Mouse (Mus musculus) lung, embryonic 16.5 days (tissue): ENCODE data around the gene Acd. TPM values are rescaled to one million over a fixed set of nuclear protein-coding genes. Genes with fewer than 3 reads are reported as not detected.

Experiments used
- ATAC-seq: fragments of 200-750 bp; cut with Nextera tagmentation; 2 replicates; pipeline ENCODE4 v1.8.0; 2017; ENCODE audit warnings: low read depth, mild to moderate bottlenecking, moderate library complexity
- H3K27ac ChIP-seq: fragments of 300-500 bp; sonication (generic); 2 replicates; pipeline ENCODE4 v1.5.1; 2014; ENCODE audit warnings: mild to moderate bottlenecking, control low read depth, low read length
- H3K27me3 ChIP-seq: fragments of 300-500 bp; sonication (generic); 2 replicates; pipeline ENCODE4 v1.6.1; 2014; ENCODE audit warnings: low read depth, low read length, mixed read lengths; ENCODE audit not compliant: control insufficient read depth, insufficient read depth
- H3K36me3 ChIP-seq: fragments of 300-500 bp; sonication (generic); 2 replicates; pipeline ENCODE4 v1.6.1; 2014; ENCODE audit warnings: low read length; ENCODE audit not compliant: control insufficient read depth, insufficient read depth
- H3K4me1 ChIP-seq: fragments of 300-500 bp; sonication (generic); replicated peaks from 2 replicates; pipeline ENCODE4 v1.6.1; 2014; ENCODE audit warnings: low read length, mixed read lengths; ENCODE audit not compliant: control insufficient read depth, insufficient read depth
- H3K4me2 ChIP-seq: fragments of 300-500 bp; sonication (generic); 2 replicates; pipeline ENCODE4 v1.6.1; 2014; ENCODE audit warnings: low read depth, low read length, control low read depth
- H3K4me3 ChIP-seq: fragments of 300-500 bp; sonication (generic); 2 replicates; pipeline ENCODE4 v1.5.1; 2014; ENCODE audit warnings: mild to moderate bottlenecking, low read length, control low read depth
- H3K9ac ChIP-seq: fragments of 300-500 bp; sonication (generic); 2 replicates; pipeline ENCODE4 v1.6.1; 2014; ENCODE audit warnings: low read length, control low read depth
- H3K9me3 ChIP-seq: fragments of 300-500 bp; sonication (generic); 2 replicates; pipeline ENCODE4 v1.6.1; 2016; ENCODE audit warnings: low read length; ENCODE audit not compliant: control insufficient read depth
- WGBS: fragments of 180-500 bp; shearing (Covaris S2); extraction: QIAGEN DNeasy Blood & Tissue Kit; methylation state at CpG from one replicate; pipeline ENCODE4 v1.1.7; 2014; 5-methylcytosine and 5-hydroxymethylcytosine counted together
- polyA plus RNA-seq: library from polyadenylated mRNA; unstranded; fragments of >200 nt; fragmentation: Nextera tagmentation; extraction: Ambion mirVana; gene quantifications from 2 replicates; pipeline ENCODE4 v1.2.1, GENCODE M21; 2015

The Acd gene
- polyA plus RNA-seq, 1 experiment from 2014 or later = 71.3 TPM

DNA sequence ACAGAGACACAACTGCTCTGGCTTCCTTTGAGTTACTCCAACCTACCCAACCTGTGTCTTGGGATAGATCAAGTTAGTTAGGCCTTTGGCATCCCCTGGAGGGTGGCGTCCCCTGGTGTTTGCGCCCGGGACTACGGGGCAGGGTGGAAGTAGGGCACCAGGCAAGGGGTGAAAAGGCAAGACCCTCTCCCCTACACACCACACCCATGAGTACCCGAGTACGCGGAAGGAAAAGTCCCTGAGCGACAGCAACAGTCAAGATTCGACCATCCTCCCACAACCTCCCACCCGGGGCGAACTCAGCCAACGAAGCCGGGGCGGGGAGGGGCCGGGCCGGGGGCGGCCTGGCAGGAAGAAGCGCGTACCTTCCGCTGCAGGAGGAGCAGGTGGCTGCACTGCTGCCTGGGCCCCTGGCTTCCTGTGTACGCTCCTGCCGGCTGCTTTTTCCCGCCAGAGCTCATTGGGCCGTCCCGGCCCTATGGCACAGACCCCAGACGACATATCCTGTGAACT is 15.1 kb downstream of the Acd start, which contains the start of gene Carmil2:
Gene Carmil2, plus strand, starts transcription at position 479 of the 513 bp plus-strand sequence.
- ATAC-seq = peak; percentile 55
- Histone ChIP-seq H3K4me3 (peak within 1 kb of the TSS; percentile 6; the same call in 1 of the 2 replicates), H3K9me3 (no peaks in the 10 kb centered on the region), H3K27me3 (no peaks in the 10 kb centered on the region), H3K27ac (0 out of 2 replicates have a peak within 1 kb of the TSS, but pooled peaks have one; percentile 3), H3K9ac (peak within 1 kb of the TSS; percentile 29), H3K4me2 (peak within 1 kb of the TSS; percentile 37), H3K36me3 (peaks cover 23% of the 10 kb centered on the region), H3K4me1 (no peaks in the 10 kb centered on the region; the same call in 1 of the 2 replicates)
- 9% methylated on average over 26 of the region's 26 CpGs for WGBS

DNA sequence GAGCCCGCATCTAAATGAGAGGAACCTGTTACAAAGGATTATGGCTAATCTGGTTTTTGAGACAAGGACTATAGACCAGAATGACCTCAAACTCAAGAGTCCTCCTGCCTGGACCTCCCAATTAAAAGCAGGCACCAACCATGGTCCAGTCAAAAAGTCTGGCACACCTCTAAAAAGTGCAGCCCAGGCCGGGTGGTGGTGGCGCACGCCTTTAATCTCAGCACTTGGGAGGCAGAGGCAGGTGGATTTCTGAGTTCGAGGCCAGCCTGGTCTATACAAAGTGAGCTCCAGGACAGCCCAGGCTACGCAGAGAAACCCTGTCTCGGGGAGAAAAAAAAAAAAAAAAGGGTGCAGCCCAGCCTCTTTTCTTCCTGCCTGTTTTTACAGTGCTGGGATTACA is 15.6 kb downstream of the Acd start:
- H3K27ac ChIP-seq = no peak overlapping the region
- ATAC-seq = no peak
- no peak overlapping the region for H3K9ac ChIP-seq
- WGBS = 82% methylated on average over 7 of the region's 7 CpGs
- no peak overlapping the region for H3K4me3 ChIP-seq
- H3K27me3 ChIP-seq = no peaks in the 10 kb centered on the region
- H3K4me2 ChIP-seq = peak overlapping the region; percentile 37; the same call in 1 of the 2 replicates
- H3K9me3 ChIP-seq = no peaks in the 10 kb centered on the region
- H3K4me1 ChIP-seq = no peaks in the 10 kb centered on the region; the same call in 1 of the 2 replicates
- peaks cover 27% of the 10 kb centered on the region for H3K36me3 ChIP-seq

DNA sequence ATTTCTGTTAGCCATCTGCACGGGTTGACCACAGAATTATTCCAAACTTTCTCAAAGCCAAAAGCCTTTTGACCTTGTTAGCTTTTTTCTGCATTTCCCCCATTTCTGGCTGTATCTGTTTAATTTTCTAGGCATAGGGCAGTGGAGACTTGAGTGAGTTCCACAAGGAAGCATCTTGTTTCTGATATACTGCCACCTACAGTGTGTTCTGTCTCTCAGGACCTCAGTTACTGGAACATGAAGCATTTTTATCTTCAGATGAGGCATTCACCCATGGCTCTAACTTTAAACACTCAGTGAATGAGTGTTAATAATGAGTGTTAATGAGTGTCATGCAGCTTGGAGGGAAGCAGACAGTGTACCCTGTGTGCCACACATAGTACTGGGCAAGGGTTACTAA is 23.0 kb downstream of the Acd start:
- WGBS = 76% methylated on average over 1 of the region's 1 CpGs
- H3K27ac ChIP-seq = no peak overlapping the region
- ATAC-seq = no peak

DNA sequence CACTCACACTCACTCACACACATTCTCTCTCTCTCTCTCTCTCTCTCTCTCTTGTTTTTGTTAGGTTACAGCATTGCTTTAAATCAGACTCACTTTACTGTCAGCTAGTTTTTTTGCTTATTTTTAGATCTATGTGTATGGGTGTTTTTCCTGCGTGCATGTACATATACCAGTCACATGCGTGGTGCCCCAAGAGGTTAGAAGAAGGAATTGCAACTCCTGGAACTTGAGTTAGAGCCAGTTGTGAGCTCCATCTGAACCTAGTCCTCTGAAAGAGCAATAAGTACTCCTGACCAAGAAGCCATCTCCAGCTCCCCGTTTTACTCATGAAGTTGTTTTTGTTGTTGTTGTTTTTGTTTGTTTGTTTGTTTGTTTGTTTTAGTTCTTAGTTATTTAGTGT is 39.7 kb downstream of the Acd start:
- H3K4me2 ChIP-seq = no peak overlapping the region
- 62% methylated on average over 3 of the region's 3 CpGs for WGBS
- no peak; the same call in 1 of the 2 replicates for ATAC-seq
- no peaks in the 10 kb centered on the region for H3K9me3 ChIP-seq
- H3K27ac ChIP-seq = no peak overlapping the region
- no peak overlapping the region for H3K9ac ChIP-seq
- H3K4me3 ChIP-seq = no peak overlapping the region
- H3K36me3 ChIP-seq = peaks cover 21% of the 10 kb centered on the region
- no peaks in the 10 kb centered on the region for H3K4me1 ChIP-seq
- no peaks in the 10 kb centered on the region for H3K27me3 ChIP-seq

More for the DNA sequence above, 23.0 kb downstream of the Acd start:
- no peak overlapping the region for H3K4me3 ChIP-seq
- H3K4me2 ChIP-seq = no peak overlapping the region
- H3K9ac ChIP-seq = no peak overlapping the region
- no peaks in the 10 kb centered on the region for H3K9me3 ChIP-seq
- H3K36me3 ChIP-seq = peaks cover 65% of the 10 kb centered on the region
- no peaks in the 10 kb centered on the region for H3K27me3 ChIP-seq
- H3K4me1 ChIP-seq = no peaks in the 10 kb centered on the region

DNA sequence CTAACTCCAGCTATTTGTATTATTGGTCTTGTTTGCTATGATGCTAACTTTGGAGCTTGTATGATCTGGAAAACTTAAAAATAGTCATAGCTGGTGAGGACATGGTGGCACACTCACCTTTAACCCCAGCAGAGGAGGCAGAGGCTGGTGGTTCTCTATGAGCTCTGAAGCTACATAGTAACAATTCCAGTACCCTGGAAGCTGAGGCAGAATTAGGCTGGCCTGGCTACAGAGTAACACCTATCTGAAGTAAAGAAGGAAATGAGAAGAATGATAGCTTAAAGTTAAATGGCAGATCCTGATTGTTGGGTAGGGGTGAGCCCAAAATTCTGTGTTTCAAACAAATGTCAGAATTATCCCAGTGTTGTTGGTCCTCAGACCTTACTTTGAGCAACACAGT is 43.3 kb downstream of the Acd start:
- no peak overlapping the region for H3K4me3 ChIP-seq
- H3K27me3 ChIP-seq = no peaks in the 10 kb centered on the region
- H3K4me2 ChIP-seq = no peak overlapping the region
- peaks cover 7% of the 10 kb centered on the region for H3K36me3 ChIP-seq
- no peaks in the 10 kb centered on the region for H3K9me3 ChIP-seq
- H3K9ac ChIP-seq = no peak overlapping the region
- no peaks in the 10 kb centered on the region for H3K4me1 ChIP-seq
- ATAC-seq = no peak
- H3K27ac ChIP-seq = no peak overlapping the region

DNA sequence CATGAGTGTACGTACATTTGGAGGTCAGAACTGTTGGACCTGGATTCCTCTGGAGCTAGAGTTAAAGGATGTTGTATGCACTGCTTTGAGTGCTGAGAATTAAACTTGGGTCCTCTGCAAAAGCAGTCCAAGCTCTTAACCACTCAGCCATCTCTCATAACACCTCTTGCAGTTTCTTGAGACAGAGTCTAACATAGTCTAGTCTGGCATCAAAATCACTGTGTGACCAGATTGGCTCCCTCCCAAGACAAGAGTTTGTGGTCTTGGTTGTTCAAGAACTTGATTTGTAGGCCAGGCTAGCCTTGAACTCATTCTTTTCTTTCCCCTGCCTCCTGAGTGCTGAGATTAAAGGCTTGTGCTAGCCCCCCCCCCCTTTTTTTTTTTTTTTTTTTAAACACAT is 52.0 kb downstream of the Acd start:
- Histone ChIP-seq H3K9ac (no peak overlapping the region), H3K36me3 (peaks cover 20% of the 10 kb centered on the region), H3K9me3 (no peaks in the 10 kb centered on the region), H3K27me3 (no peaks in the 10 kb centered on the region), H3K4me2 (no peak overlapping the region), H3K27ac (no peak overlapping the region), H3K4me3 (no peak overlapping the region), H3K4me1 (no peaks in the 10 kb centered on the region)
- 92% methylated on average over 1 of the region's 1 CpGs for WGBS
- ATAC-seq = no peak

Other genes with a start within 250 kb of the Acd start
- 83.3 and 110 TPM in 2 replicates for gene Tppp3, start 229.6 kb downstream of the Acd start, polyA plus RNA-seq
- 48.3 and 48.4 TPM in 2 replicates for gene Zdhhc1, start 204.2 kb downstream of the Acd start, polyA plus RNA-seq
- 1.6 and 2.2 TPM in 2 replicates for gene Hsd11b2, start 182.3 kb downstream of the Acd start, polyA plus RNA-seq
- 87.3 and 93.0 TPM in 2 replicates for gene Atp6v0d1, start 135.1 kb downstream of the Acd start, polyA plus RNA-seq
- gene Ripor1, start 95.8 kb downstream of the Acd start, polyA plus RNA-seq = 33.1 and 36.8 TPM in 2 replicates
- gene Ctcf, start 64.5 kb downstream of the Acd start, polyA plus RNA-seq = 112 and 116 TPM in 2 replicates
- gene Agrp, start 63.7 kb downstream of the Acd start, polyA plus RNA-seq = 0.60 TPM in 1 of 2 replicates, not detected in the other
- gene Carmil2, start 14.8 kb downstream of the Acd start, polyA plus RNA-seq = 0.58 and 0.79 TPM in 2 replicates
- gene Pard6a, start within 50 bp of the Acd start, polyA plus RNA-seq = 15.2 and 17.6 TPM in 2 replicates
- 0.19 TPM in 1 of 2 replicates, not detected in the other for gene 4933405L10Rik, start 6.6 kb upstream of the Acd start, polyA plus RNA-seq
- 23.0 and 27.0 TPM in 2 replicates for gene Enkd1, start 7.1 kb upstream of the Acd start, polyA plus RNA-seq
- gene Gfod2, start 57.6 kb upstream of the Acd start, polyA plus RNA-seq = 22.4 and 25.3 TPM in 2 replicates
- gene Ranbp10, start 126.2 kb upstream of the Acd start, polyA plus RNA-seq = 10.0 and 13.0 TPM in 2 replicates
- 4.0 and 4.6 TPM in 2 replicates for gene Tsnaxip1, start 126.6 kb upstream of the Acd start, polyA plus RNA-seq
- gene Cenpt, start 152.2 kb upstream of the Acd start, polyA plus RNA-seq = 41.2 and 42.7 TPM in 2 replicates
- gene Thap11, start 154.0 kb upstream of the Acd start, polyA plus RNA-seq = 55.2 and 56.0 TPM in 2 replicates
- 179 and 215 TPM in 2 replicates for gene Nutf2, start 159.5 kb upstream of the Acd start, polyA plus RNA-seq
- gene Edc4, start 179.8 kb upstream of the Acd start, polyA plus RNA-seq = 50.2 and 51.8 TPM in 2 replicates
- gene Nrn1l, start 192.5 kb upstream of the Acd start, polyA plus RNA-seq = 0.39 and 0.62 TPM in 2 replicates
- gene Pskh1, start 199.3 kb upstream of the Acd start, polyA plus RNA-seq = 34.0 and 34.9 TPM in 2 replicates
- 0.77 and 1.2 TPM in 2 replicates for gene Ctrl, start 232.8 kb upstream of the Acd start, polyA plus RNA-seq
- gene Psmb10, start 237.3 kb upstream of the Acd start, polyA plus RNA-seq = 39.7 and 56.6 TPM in 2 replicates
- gene Lcat, start 242.3 kb upstream of the Acd start, polyA plus RNA-seq = 1.6 and 2.8 TPM in 2 replicates